Mouse (Mus musculus) kidney, adult 11 months (tissue): ENCODE data around the gene Angptl2.

Experiments
- DNase-seq: peaks from one replicate; pipeline ENCODE4 v3.0.0; 2022

The Angptl2 gene

DNA sequence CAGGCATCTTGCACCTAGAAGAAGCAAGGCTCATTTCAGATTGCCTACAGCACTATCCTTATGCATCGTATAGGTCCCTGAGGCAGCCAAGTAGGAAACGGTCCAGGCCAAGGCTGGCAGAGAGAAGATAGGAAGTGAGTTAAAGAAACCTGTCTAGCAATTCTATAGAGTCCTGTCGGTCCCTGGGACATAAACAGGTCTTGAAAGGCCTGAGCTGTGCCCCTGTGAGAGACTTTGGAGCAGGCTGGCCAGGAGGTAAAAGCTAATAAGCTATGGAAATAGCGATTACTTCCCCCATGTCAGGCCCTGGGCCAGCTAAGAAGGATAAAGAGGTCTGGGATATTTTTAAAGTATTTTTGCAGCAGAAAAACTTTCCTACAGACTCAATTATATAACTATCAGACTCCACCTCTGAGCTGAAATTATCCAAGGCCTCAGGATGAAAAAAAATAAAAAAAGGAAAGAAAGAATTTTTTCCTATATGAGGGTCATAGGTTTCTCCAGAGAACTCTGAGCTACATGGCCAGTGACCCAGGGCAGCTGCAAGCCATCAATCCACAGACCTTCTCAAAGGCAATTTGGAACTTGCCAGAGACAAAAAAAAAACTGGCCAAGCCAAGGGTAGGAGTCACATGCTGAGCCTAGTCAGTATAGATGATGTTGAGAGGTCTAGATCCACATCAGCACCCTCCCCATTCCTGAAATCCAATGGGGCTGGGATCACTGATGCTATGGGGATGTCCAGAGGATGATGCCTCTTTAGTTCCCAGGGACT, 57.0 kb downstream of the Angptl2 start:
- no peak for DNase-seq

GRCm38 (mm10) chr2:33274719-33275490, 59.0 kb downstream of the Angptl2 start:
- no peak for DNase-seq

- no peak for DNase-seq
Measured at GRCm38 (mm10) chr2:33279758-33280157, 63.9 kb downstream of the Angptl2 start.

- DNase-seq, result no peak
Measured at GRCm38 (mm10) chr2:33280525-33280924, 64.7 kb downstream of the Angptl2 start.

GRCm38 (mm10) chr2:33281807-33282206, 65.9 kb downstream of the Angptl2 start:
- DNase-seq, result no peak

DNA sequence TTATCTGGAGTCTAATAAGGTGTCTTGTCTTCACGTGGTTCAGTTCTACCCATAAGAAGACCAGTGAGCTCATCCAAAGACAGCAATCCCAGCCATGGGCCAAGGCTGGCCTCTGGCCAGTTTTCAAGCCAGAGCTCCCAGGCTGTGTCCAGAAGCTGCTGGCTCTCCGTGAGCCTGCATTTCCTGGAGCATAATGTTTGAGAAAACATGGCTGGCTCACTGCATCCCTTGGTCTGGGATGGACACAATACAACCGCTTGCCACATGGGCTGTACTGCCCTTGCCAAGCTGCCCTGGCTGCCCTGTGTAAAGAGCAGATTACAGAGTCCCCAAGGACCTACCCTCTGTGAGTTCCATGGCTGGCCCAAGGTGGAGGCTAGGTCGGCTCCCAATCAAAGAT, 67.0 kb downstream of the Angptl2 start:
- DNase-seq, result peak; percentile 50

DNA sequence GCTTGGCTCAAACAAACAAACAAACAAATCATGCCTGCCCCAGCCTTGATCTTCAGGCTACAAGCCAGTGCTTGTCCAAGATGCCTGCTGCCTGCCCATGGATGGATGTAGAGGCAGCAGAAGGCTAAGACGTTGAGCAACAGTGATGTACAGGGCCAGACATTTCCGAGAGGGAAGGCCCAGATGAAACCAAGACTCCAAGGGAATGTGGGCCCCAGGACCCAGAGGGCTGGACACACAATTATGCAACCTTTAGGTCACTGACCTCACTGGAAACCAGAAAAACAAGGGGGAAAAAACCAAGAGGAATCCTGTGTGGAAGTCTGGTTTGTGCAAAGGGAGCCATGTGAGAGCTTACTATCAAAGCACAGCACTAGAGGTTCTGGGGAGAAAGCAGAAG, 67.8 kb downstream of the Angptl2 start:
- DNase-seq, result peak; percentile 30

DNA sequence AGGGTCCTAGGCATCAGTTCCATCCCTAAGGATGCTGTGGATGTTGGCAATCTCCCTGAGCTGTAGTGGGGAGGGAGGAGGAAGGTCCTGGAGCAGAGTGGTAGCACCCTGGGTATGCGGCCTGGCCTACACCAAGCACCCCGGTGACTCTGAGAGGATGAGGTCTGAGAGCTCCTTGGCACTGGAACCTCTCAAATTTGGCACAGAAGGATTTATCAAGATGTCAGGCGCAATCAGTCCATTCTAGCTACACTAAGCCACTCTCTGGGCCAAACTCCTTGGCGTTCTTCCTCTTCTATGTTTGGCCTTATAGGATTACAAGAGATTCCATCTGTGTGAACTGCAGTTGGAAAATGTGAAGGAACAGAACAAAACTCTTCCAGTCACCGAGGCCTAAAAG, 73.0 kb downstream of the Angptl2 start:
- DNase-seq, result no peak

GRCm38 (mm10) chr2:33290491-33290890, 74.6 kb downstream of the Angptl2 start:
- no peak for DNase-seq

- DNase-seq, result no peak
Measured at GRCm38 (mm10) chr2:33292057-33292456, 76.2 kb downstream of the Angptl2 start.

DNA sequence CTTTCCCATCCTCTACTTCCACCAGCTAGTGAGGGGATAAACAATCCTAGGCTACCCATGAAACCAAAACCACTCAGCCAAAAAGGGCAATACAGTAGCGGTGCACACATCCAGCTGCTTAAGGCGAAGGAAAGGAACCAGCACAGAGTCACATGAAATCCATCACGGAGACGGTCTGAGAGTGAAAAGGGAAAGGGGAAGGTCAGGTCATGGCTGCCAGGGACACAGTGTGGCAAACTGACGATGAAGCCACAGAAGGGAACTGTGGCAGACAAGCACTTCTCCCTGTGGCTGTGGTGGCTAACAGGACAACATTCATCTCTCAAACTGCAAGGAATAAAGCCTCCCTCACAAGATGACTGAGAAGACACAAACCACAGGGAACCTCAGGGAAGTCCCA, 79.2 kb downstream of the Angptl2 start:
- no peak for DNase-seq
